Mouse (Mus musculus) cerebellum, adult 2 months (tissue): ENCODE results near the gene Prps2. TPM values are rescaled to one million over a fixed set of nuclear protein-coding genes. Genes with fewer than 3 reads are reported as not detected.

Source experiments
- DNase-seq, 2 experiments: peaks; one replicate each; pipeline ENCODE4 v3.0.0; 2021
- H3K27ac ChIP-seq: fragments of 200-500 bp; 2 replicates; pipeline ENCODE4 v1.5.1; 2012; ENCODE audit warnings: low read length, control low read depth, inconsistent platforms; ENCODE audit not compliant: insufficient read depth
- H3K27me3 ChIP-seq: fragments of 200-500 bp; 2 replicates; pipeline ENCODE4 v1.6.1; 2012; ENCODE audit warnings: inconsistent platforms, mild to moderate bottlenecking, low read length, moderate library complexity; ENCODE audit not compliant: control insufficient read depth, insufficient read depth
- H3K4me1 ChIP-seq: fragments of 200-500 bp; 2 replicates; pipeline ENCODE4 v1.6.1; 2011; ENCODE audit warnings: low read length; ENCODE audit not compliant: control insufficient read depth, insufficient read depth
- H3K4me3 ChIP-seq: fragments of 200-500 bp; replicated peaks from 2 replicates; pipeline ENCODE3; 2011; ENCODE audit warnings: mild to moderate bottlenecking, low read depth, low read length, control low read depth; ENCODE audit not compliant: insufficient read depth
- CTCF ChIP-seq: fragments of 200-500 bp; IDR thresholded peaks from 2 replicates; pipeline ENCODE4 v1.5.1; 2011; ENCODE audit warnings: low read depth, mild to moderate bottlenecking, control low read depth, low read length, moderate library complexity, borderline replicate concordance; ENCODE audit not compliant: insufficient read depth
- POLR2A ChIP-seq: fragments of 200-500 bp; IDR thresholded peaks from 2 replicates; pipeline ENCODE4 v1.6.1; 2011; ENCODE audit warnings: low read length, control low read depth, borderline replicate concordance; ENCODE audit not compliant: insufficient read depth
- WGBS: fragments of 180-500 bp; shearing (Covaris S2); methylation state at CpG from one replicate; pipeline ENCODE4 v1.1.7; 2018; 5-methylcytosine and 5-hydroxymethylcytosine counted together
- polyA plus RNA-seq: library from polyadenylated mRNA; depleted of rRNA; stranded (reverse); fragments of >200 nt; gene quantifications from 2 replicates; pipeline ENCODE4 v1.2.3, GENCODE M21; 2012

Gene Prps2
- polyA plus RNA-seq, 1 experiment: 11.4 TPM

DNA sequence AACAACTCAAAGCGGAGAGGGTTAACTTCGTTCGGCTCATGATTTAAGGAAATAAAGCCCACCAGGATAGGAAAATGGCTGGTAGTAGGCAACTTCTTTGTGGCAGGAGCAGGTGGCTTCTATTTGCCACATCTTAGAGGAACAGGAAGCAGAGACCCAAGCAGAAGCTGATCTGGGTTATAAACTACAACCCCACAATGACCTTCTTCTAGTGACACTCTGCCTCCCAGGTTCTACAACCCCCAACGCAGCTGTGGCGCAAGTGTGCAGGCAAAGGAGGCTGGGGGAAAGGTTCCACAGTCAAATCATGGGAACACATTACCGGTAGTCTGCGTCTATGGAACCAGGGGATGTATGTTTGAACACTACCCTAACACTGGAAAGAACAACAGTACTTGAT is 22.8 kb downstream of the Prps2 start:
- 92% methylated on average over 7 of the region's 7 CpGs for WGBS
- H3K4me1 ChIP-seq: no peaks in the 10 kb centered on the region
- H3K27me3 ChIP-seq: no peaks in the 10 kb centered on the region
- no peak for DNase-seq
- H3K4me3 ChIP-seq: no peak overlapping the region
- H3K27ac ChIP-seq: no peak overlapping the region
- no peak for TF ChIP-seq CTCF
- TF ChIP-seq POLR2A: no peak

DNA sequence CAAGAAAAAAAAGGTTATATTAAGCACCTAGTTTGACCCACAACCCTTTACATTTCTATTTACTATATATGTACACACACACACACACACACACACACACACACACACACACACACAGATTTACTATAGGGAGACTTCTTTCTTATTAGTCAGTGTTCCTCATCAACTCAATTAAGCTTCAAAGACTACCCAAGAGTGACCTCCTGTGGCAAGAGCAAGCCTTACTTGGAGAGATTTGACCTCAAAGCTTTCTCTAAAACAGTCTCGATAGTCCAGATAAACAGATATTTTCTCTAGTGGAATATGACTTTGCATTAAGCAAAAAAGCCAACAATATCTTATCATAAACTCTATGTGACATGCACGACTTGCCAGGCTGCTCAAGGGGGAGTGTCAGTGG is 25.1 kb downstream of the Prps2 start:
- 74% methylated on average over 2 of the region's 2 CpGs for WGBS
- Histone ChIP-seq H3K27ac (no peak overlapping the region), H3K27me3 (no peaks in the 10 kb centered on the region), H3K4me3 (no peak overlapping the region), H3K4me1 (no peaks in the 10 kb centered on the region)
- DNase-seq: no peak
- no peak for TF ChIP-seq CTCF
- no peak for TF ChIP-seq POLR2A

DNA sequence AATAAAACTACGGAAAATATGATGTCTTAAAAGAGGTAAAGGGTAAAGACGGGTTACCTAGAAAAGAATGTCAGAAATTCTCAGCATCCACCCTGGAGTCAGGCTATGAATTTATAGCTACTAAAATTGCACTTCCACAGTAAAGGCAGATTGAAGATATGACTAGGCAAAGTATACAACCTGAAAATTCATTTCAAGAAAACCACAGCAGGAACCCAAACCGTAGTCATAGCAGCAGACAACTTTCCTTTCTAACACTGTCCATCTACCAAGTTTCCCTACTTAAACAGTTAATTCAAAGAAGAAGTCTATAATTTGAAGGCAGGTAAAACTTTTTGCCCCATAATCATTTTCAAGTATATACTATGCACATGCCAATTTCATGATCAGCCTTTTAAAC is 26.6 kb downstream of the Prps2 start:
- 94% methylated on average over 3 of the region's 3 CpGs for WGBS
- H3K27me3 ChIP-seq: no peaks in the 10 kb centered on the region
- H3K4me1 ChIP-seq: no peaks in the 10 kb centered on the region
- no peak for TF ChIP-seq POLR2A
- no peak for TF ChIP-seq CTCF
- no peak overlapping the region for H3K4me3 ChIP-seq
- H3K27ac ChIP-seq: no peak overlapping the region
- DNase-seq: no peak

DNA sequence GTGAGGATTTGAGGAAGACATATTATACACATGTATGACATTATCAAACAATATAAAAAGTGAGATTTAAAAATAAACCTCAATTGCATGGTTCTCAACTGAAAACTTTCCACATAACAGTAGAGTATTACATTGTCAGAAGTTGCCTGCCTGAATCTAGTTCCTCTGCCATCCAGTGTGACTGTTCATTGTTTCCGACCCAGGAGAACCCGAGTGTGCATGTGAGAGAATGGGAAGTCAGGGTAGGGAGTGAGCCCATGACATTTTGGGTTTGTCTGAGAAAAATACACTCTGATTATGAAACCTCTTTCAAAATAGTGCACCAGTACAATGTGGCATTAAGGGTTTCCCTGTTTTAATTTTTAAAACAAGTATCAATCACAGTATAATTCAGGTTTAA is 28.9 kb downstream of the Prps2 start:
- H3K27ac ChIP-seq: no peak overlapping the region
- no peaks in the 10 kb centered on the region for H3K4me1 ChIP-seq
- 85% methylated on average over 2 of the region's 2 CpGs for WGBS
- TF ChIP-seq CTCF (no peak), POLR2A (no peak)
- no peak overlapping the region for H3K4me3 ChIP-seq
- no peaks in the 10 kb centered on the region for H3K27me3 ChIP-seq
- DNase-seq: no peak

DNA sequence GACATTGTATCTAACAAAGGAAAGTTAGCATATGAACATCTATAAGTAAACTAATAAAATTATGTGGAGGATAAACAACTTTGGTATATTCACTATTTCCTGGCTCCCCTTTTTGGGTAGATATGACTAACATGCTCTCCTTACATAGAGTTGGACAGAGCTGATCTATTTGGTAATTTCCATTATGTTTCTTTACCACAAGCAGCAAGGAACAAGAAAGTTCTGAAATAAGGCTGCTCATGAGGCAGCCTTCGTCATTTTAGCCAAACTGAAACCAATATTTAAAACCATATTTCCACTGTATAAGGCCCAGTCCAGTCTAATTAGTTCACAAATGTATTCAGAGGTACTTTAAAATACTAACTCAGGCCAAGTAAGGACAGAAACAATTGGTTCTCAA is 36.1 kb downstream of the Prps2 start:
- no peak overlapping the region for H3K27ac ChIP-seq
- H3K4me1 ChIP-seq: no peaks in the 10 kb centered on the region
- no peak for DNase-seq
- TF ChIP-seq CTCF: no peak
- 89% methylated on average over 1 of the region's 1 CpGs for WGBS
- no peak overlapping the region for H3K4me3 ChIP-seq
- H3K27me3 ChIP-seq: no peaks in the 10 kb centered on the region

DNA sequence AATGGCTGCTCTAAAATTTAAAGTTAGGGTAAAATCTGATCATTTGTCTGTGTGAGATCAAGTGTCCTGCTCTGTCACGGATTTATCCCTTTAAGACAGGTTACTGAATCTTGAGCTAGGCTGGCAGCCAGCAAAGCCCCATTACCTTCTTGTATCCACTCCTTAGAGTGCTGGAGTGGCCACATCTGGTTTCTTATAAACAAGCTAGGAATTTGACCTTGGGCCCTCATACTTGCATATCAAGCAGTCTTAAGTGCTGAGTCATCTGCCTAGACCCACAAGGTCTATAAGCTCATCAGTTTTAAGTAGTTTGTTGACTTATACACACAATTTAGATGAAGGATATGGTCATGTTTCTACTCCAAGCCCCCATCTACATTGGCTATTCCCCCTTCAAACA is 38.2 kb downstream of the Prps2 start:
- Histone ChIP-seq H3K4me3 (no peak overlapping the region), H3K27ac (no peak overlapping the region), H3K27me3 (no peaks in the 10 kb centered on the region), H3K4me1 (no peaks in the 10 kb centered on the region)
- no peak for TF ChIP-seq CTCF
- no peak for TF ChIP-seq POLR2A
- no peak for DNase-seq
- 95% methylated on average over 1 of the region's 1 CpGs for WGBS

DNA sequence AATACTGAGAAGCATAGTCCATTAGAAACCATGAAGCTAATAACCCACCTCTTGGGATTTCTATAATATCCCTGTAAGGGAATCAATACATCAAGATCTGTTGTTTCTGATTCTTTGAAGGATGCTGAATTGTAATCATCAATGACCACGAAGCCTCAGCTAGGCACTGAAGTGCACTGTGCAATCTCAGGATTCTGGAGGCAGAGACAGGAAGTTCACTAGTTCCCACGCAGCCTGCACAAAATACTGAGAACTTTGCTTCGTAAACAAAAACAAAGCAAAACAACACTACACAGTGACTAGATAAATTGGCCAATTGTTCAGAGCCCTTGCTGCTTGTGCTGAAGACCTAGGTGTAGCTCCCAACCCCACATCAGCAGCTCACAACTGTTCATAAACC is 40.7 kb downstream of the Prps2 start:
- Histone ChIP-seq H3K27me3 (no peaks in the 10 kb centered on the region), H3K27ac (no peak overlapping the region), H3K4me3 (no peak overlapping the region), H3K4me1 (no peaks in the 10 kb centered on the region)
- TF ChIP-seq POLR2A: no peak
- TF ChIP-seq CTCF: no peak
- no peak for DNase-seq
- WGBS: 99% methylated on average over 3 of the region's 3 CpGs

DNA sequence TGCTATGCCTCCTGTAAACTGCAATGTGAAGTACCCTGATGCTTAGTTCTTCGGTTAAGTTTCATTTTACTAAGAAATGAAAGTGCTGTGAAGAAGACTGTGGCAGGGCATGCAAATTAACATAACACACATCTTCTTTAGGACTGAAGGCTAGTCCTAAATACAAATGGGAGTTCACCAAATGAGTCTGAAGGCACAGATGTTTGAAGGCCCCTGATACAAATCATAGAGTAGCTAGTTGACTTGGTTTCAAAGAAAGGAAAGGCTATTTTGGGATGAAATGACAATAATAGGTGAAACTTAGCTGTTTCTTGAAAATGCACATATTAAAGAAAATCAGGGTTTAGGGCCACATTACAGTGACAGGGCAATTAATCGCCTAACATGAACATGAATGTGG is 42.4 kb downstream of the Prps2 start:
- H3K4me1 ChIP-seq: no peaks in the 10 kb centered on the region
- no peaks in the 10 kb centered on the region for H3K27me3 ChIP-seq
- no peak overlapping the region for H3K4me3 ChIP-seq
- WGBS: 97% methylated on average over 2 of the region's 2 CpGs
- no peak overlapping the region for H3K27ac ChIP-seq
- DNase-seq: no peak
- no peak for TF ChIP-seq POLR2A
- TF ChIP-seq CTCF: no peak
